Mouse (Mus musculus): ENCODE data around the gene Unc50. TPM values are rescaled to one million over a fixed set of nuclear protein-coding genes. Genes with fewer than 3 reads are reported as not detected.

The Unc50 gene
- total and polyA plus RNA-seq, 3 experiments = 41.8 to 75.5 (median 58.5) TPM

- peak; percentile 75 for TF ChIP-seq MEF2A (IDR thresholded peaks at IDR 0.05; ENCODE audit: borderline replicate concordance, low read depth, low read length)
- no peak for TF ChIP-seq USF1 (IDR thresholded peaks at IDR 0.05; ENCODE audit: low read depth, low read length)
- TF ChIP-seq CHD2 (IDR thresholded peaks at IDR 0.05; ENCODE audit: low read length) = no peak
- no peak for TF ChIP-seq POLR2AphosphoS2 (IDR thresholded peaks at IDR 0.05; ENCODE audit: low read depth, low read length)
- TF ChIP-seq UBTF (IDR thresholded peaks at IDR 0.05; ENCODE audit: low read depth, low read length) = no peak
- TF ChIP-seq POLR2A (IDR thresholded peaks at IDR 0.05; ENCODE audit: low read depth, low read length) = 0 out of 2 replicates have a peak, but pooled peaks have one; percentile 28
- TF ChIP-seq USF2 (conservative IDR thresholded peaks at IDR 0.05; ENCODE audit: low read depth, low read length) = no peak
- TF ChIP-seq CTCF (conservative IDR thresholded peaks at IDR 0.05 in 1 of 2, IDR thresholded peaks at IDR 0.05 in 1 of 2; ENCODE audit: low read depth in 2 of 2, low read length in 2 of 2) = peak in 1 of 2 experiments; percentile 48; a peak in 2 of 4 replicates
- no peak for TF ChIP-seq KAT2A (IDR thresholded peaks at IDR 0.05; ENCODE audit: insufficient replicate concordance, low read length)
These were observed 58.6 kb downstream of the Unc50 start (continued) for GRCm38 (mm10) chr1:37488531-37488930.

Other genes starting within 250 kb of the Unc50 start
- gene Cnga3, start 215.7 kb upstream of the Unc50 start, total RNA-seq (2012; rRNA removed) = 0.04 and 0.08 TPM in 2 replicates
- gene Cnga3, start 215.7 kb upstream of the Unc50 start, total RNA-seq (2014; rRNA removed) = 0.22 and 0.30 TPM in 2 replicates
- 0.31 and 0.36 TPM in 2 replicates for gene Cnga3, start 215.7 kb upstream of the Unc50 start, polyA plus RNA-seq (2012; ENCODE audit: insufficient read length, low read depth)
- 7.0 TPM in 2 replicates for gene Inpp4a, start 130.3 kb upstream of the Unc50 start, total RNA-seq (2012; rRNA removed)
- 1.5 TPM in 2 replicates for gene Inpp4a, start 130.3 kb upstream of the Unc50 start, total RNA-seq (2014; rRNA removed)
- 4.0 and 5.0 TPM in 2 replicates for gene Inpp4a, start 130.3 kb upstream of the Unc50 start, polyA plus RNA-seq (2012; ENCODE audit: insufficient read length, low read depth)
- 43.8 and 49.7 TPM in 2 replicates for gene Coa5, start within 50 bp of the Unc50 start, total RNA-seq (2012; rRNA removed)
- gene Coa5, start within 50 bp of the Unc50 start, total RNA-seq (2014; rRNA removed) = 61.4 and 62.8 TPM in 2 replicates
- 69.8 and 79.8 TPM in 2 replicates for gene Coa5, start within 50 bp of the Unc50 start, polyA plus RNA-seq (2012; ENCODE audit: insufficient read length, low read depth)
- gene Mgat4a, start 110.9 kb downstream of the Unc50 start, total RNA-seq (2012; rRNA removed) = 23.2 and 25.1 TPM in 2 replicates
- gene Mgat4a, start 110.9 kb downstream of the Unc50 start, total RNA-seq (2014; rRNA removed) = 22.9 and 25.4 TPM in 2 replicates
- gene Mgat4a, start 110.9 kb downstream of the Unc50 start, polyA plus RNA-seq (2012; ENCODE audit: insufficient read length, low read depth) = 19.9 and 22.3 TPM in 2 replicates

Data from CH12.LX (cell line).